Mouse (Mus musculus) left cerebral cortex, postnatal 4 days (tissue): ENCODE results near the gene Ccdc189. TPM values are rescaled to one million over a fixed set of nuclear protein-coding genes. Genes with fewer than 3 reads are reported as not detected.
"Not testable (repeated sequence)": the region's sequence is repeated elsewhere in the genome, so short reads cannot be mapped to it uniquely, and the experiment has no call there.

Source experiments
- DNase-seq: peaks from one replicate; pipeline ENCODE4 v3.0.0-alpha.2; 2022
- intact Hi-C: fragments of 180-260 bp; cut with DNase I; formaldehyde crosslinking; loops from one replicate; pipeline ENCODE4 v1.15.1; 2025
- total RNA-seq, 2 experiments: library from RNA; stranded (reverse); gene quantifications; 2 replicates each; pipeline ENCODE4 v1.2.3; 2021

The Ccdc189 gene
- 1 to 10 TPM; 7.0 to 7.8 TPM for total RNA-seq

GRCm38 (mm10) chr7:127588011-127588871 is at the start of gene Ccdc189, which contains the start of gene Rnf40:
Gene Ccdc189 (minus strand): TSS chr7:127588595.
Gene Rnf40 (plus strand): TSS chr7:127588767.
- peak; percentile 95 for DNase-seq
- intact Hi-C loops, result no loop called here

- intact Hi-C loops, result no loop called here
- peak; percentile 79 for DNase-seq
These were observed 48.6 kb upstream of the Ccdc189 start for GRCm38 (mm10) chr7:127636963-127637362.

GRCm38 (mm10) chr7:127631416-127631815 is 43.0 kb upstream of the Ccdc189 start:
- no peak for DNase-seq
- intact Hi-C loops, result no loop called here

- no peak for DNase-seq
- intact Hi-C loops, result no loop called here
These were observed 40.3 kb upstream of the Ccdc189 start for GRCm38 (mm10) chr7:127628646-127629045.

GRCm38 (mm10) chr7:127626471-127626870 is 38.1 kb upstream of the Ccdc189 start:
- intact Hi-C loops, result no loop called here
- no peak for DNase-seq

GRCm38 (mm10) chr7:127626039-127626438 is 37.6 kb upstream of the Ccdc189 start:
- no peak for DNase-seq
- intact Hi-C loops, result no loop called here

GRCm38 (mm10) chr7:127618402-127618801 is 30.0 kb upstream of the Ccdc189 start:
- intact Hi-C loops, DNase-seq: not testable (repeated sequence)

- intact Hi-C loops, result no loop called here
These were observed 29.6 kb upstream of the Ccdc189 start for GRCm38 (mm10) chr7:127617962-127618361.

GRCm38 (mm10) chr7:127616881-127617280 is 28.5 kb upstream of the Ccdc189 start:
- DNase-seq, result no peak
- intact Hi-C loops, result no loop called here

More at GRCm38 (mm10) chr7:127617962-127618361, 29.6 kb upstream of the Ccdc189 start:
- no peak for DNase-seq

GRCm38 (mm10) chr7:127616336-127616735 is 27.9 kb upstream of the Ccdc189 start:
- intact Hi-C loops, result no loop called here
- no peak for DNase-seq

GRCm38 (mm10) chr7:127614891-127615843 is 26.8 kb upstream of the Ccdc189 start, which contains the start of gene Zfp629:
Gene Zfp629 (minus strand): TSS chr7:127615797.
- DNase-seq, result peak; percentile 87
- intact Hi-C loops, result no loop called here

GRCm38 (mm10) chr7:127614511-127614890 is 26.1 kb upstream of the Ccdc189 start:
- DNase-seq, result peak; percentile 28
- intact Hi-C loops, result no loop called here

GRCm38 (mm10) chr7:127614091-127614490 is 25.7 kb upstream of the Ccdc189 start:
- intact Hi-C loops, result no loop called here
- DNase-seq, result no peak

GRCm38 (mm10) chr7:127613501-127613900 is 25.1 kb upstream of the Ccdc189 start:
- DNase-seq, result no peak
- intact Hi-C loops, result no loop called here

- intact Hi-C loops, result no loop called here
These were observed 23.2 kb upstream of the Ccdc189 start for GRCm38 (mm10) chr7:127611561-127611960.

GRCm38 (mm10) chr7:127611011-127611410 is 22.6 kb upstream of the Ccdc189 start:
- DNase-seq, result no peak
- intact Hi-C loops, result no loop called here

More at GRCm38 (mm10) chr7:127611561-127611960, 23.2 kb upstream of the Ccdc189 start:
- no peak for DNase-seq

- no peak for DNase-seq
- intact Hi-C loops, result no loop called here
These were observed 18.8 kb upstream of the Ccdc189 start for GRCm38 (mm10) chr7:127607150-127607549.

GRCm38 (mm10) chr7:127604256-127604655 is 15.9 kb upstream of the Ccdc189 start:
- intact Hi-C loops, result no loop called here
- no peak for DNase-seq

- no peak for DNase-seq
- intact Hi-C loops, result no loop called here
These were observed 14.5 kb upstream of the Ccdc189 start for GRCm38 (mm10) chr7:127602903-127603302.

- intact Hi-C loops, result no loop called here
- no peak for DNase-seq
These were observed 13.3 kb upstream of the Ccdc189 start for GRCm38 (mm10) chr7:127601735-127602134.

GRCm38 (mm10) chr7:127600612-127601011 is 12.2 kb upstream of the Ccdc189 start:
- intact Hi-C loops, result no loop called here
- no peak for DNase-seq
